Mouse (Mus musculus) neural tube, embryonic 10.5 days (tissue): ENCODE results near the gene Specc1.

Experiments
- DNase-seq: peaks from one replicate; pipeline ENCODE4 v3.0.0-alpha.2; 2017; ENCODE audit warnings: low spot score; ENCODE audit errors: extremely low spot score

The Specc1 gene

GRCm38 (mm10) chr11:62244471-62244870 is 287.9 kb downstream of the Specc1 start:
- DNase-seq = no peak

- DNase-seq = no peak
Observed at GRCm38 (mm10) chr11:62247759-62248400, 291.3 kb downstream of the Specc1 start.

- DNase-seq = peak; percentile 92
Observed at GRCm38 (mm10) chr11:62248401-62249244, 292.1 kb downstream of the Specc1 start, which contains the start of gene Adora2b. Gene Adora2b (plus strand): TSS chr11:62248984.

- no peak for DNase-seq
Observed at GRCm38 (mm10) chr11:62249266-62250037, 292.9 kb downstream of the Specc1 start.

GRCm38 (mm10) chr11:62251047-62251446 is 294.5 kb downstream of the Specc1 start:
- DNase-seq = peak; percentile 29

- no peak for DNase-seq
Observed at GRCm38 (mm10) chr11:62253380-62253779, 296.8 kb downstream of the Specc1 start.

- no peak for DNase-seq
Observed at GRCm38 (mm10) chr11:62259214-62259613, 302.7 kb downstream of the Specc1 start.

GRCm38 (mm10) chr11:62263599-62263998 is 307.0 kb downstream of the Specc1 start:
- no peak for DNase-seq

GRCm38 (mm10) chr11:62264018-62264417 is 307.5 kb downstream of the Specc1 start:
- DNase-seq = no peak

- no peak for DNase-seq
Observed at GRCm38 (mm10) chr11:62265642-62266041, 309.1 kb downstream of the Specc1 start.

- DNase-seq = no peak
Observed at GRCm38 (mm10) chr11:62266466-62267214, 310.1 kb downstream of the Specc1 start.

GRCm38 (mm10) chr11:62268381-62268780 is 311.8 kb downstream of the Specc1 start:
- no peak for DNase-seq

- no peak for DNase-seq
Observed at GRCm38 (mm10) chr11:62269097-62269496, 312.5 kb downstream of the Specc1 start.

GRCm38 (mm10) chr11:62270851-62271250 is 314.3 kb downstream of the Specc1 start:
- DNase-seq = no peak
